Mouse (Mus musculus): ENCODE data around the gene Olfr1420. TPM values are rescaled to one million over a fixed set of nuclear protein-coding genes. Genes with fewer than 3 reads are reported as not detected.
"Not testable (repeated sequence)": the region's sequence is repeated elsewhere in the genome, so short reads cannot be mapped to it uniquely, and the experiment has no call there.

Gene Olfr1420
- polyA plus RNA-seq (2015; fragmentation: Nextera tagmentation; extraction: Ambion mirVana) = 0.05 TPM in 1 of 2 replicates, not detected in the other

GRCm38 (mm10) chr19:11886265-11886664, at the start of gene Olfr1420:
Gene Olfr1420 (plus strand): TSS chr19:11886565.
- ATAC-seq (ENCODE audit: low read depth) = no peak
- Histone ChIP-seq H3K9ac (ENCODE audit: low read length) (no peak within 1 kb of the TSS), H3K4me3 (ENCODE audit: low read length) (no peak within 1 kb of the TSS), H3K27ac (ENCODE audit: low read length) (no peak within 1 kb of the TSS), H3K9me3 (ENCODE audit: control insufficient read depth, low read length) (no peaks in the 10 kb centered on the region), H3K27me3 (ENCODE audit: control insufficient read depth, insufficient read depth, low read depth, low read length) (no peaks in the 10 kb centered on the region), H3K4me1 (replicated peaks; ENCODE audit: control insufficient read depth, insufficient read depth, low read length) (no peaks in the 10 kb centered on the region), H3K4me2 (ENCODE audit: low read depth, low read length) (no peak within 1 kb of the TSS), H3K36me3 (ENCODE audit: control insufficient read depth, insufficient read depth, low read length) (no peaks in the 10 kb centered on the region)
- 29% methylated on average over 1 of the region's 1 CpGs for WGBS

GRCm38 (mm10) chr19:11839119-11839518, 47.2 kb upstream of the Olfr1420 start, which contains the start of gene Olfr1417:
Gene Olfr1417 (minus strand): TSS chr19:11839219.
- Histone ChIP-seq H3K36me3 (ENCODE audit: control insufficient read depth, insufficient read depth, low read length) (no peaks in the 10 kb centered on the region), H3K9ac (ENCODE audit: low read length) (no peak within 1 kb of the TSS), H3K27me3 (ENCODE audit: control insufficient read depth, insufficient read depth, low read depth, low read length) (no peaks in the 10 kb centered on the region), H3K4me1 (replicated peaks; ENCODE audit: control insufficient read depth, insufficient read depth, low read length) (no peaks in the 10 kb centered on the region), H3K4me3 (ENCODE audit: low read length) (no peak within 1 kb of the TSS), H3K27ac (ENCODE audit: low read length) (no peak within 1 kb of the TSS), H3K9me3 (ENCODE audit: control insufficient read depth, low read length) (no peaks in the 10 kb centered on the region), H3K4me2 (ENCODE audit: low read depth, low read length) (no peak within 1 kb of the TSS)
- ATAC-seq (ENCODE audit: low read depth) = no peak
- WGBS = 79% methylated on average over 4 of the region's 4 CpGs

GRCm38 (mm10) chr19:11846333-11846732, 40.0 kb upstream of the Olfr1420 start:
- no peaks in the 10 kb centered on the region for H3K36me3 ChIP-seq (ENCODE audit: control insufficient read depth, insufficient read depth, low read length)
- no peak for ATAC-seq (ENCODE audit: low read depth)
- 81% methylated on average over 4 of the region's 4 CpGs for WGBS
- no peak overlapping the region for H3K27ac ChIP-seq (ENCODE audit: low read length)
- H3K4me3 ChIP-seq (ENCODE audit: low read length) = no peak overlapping the region
- H3K9me3 ChIP-seq (ENCODE audit: control insufficient read depth, low read length) = no peaks in the 10 kb centered on the region
- no peak overlapping the region for H3K9ac ChIP-seq (ENCODE audit: low read length)
- no peaks in the 10 kb centered on the region for H3K27me3 ChIP-seq (ENCODE audit: control insufficient read depth, insufficient read depth, low read depth, low read length)
- no peak overlapping the region for H3K4me2 ChIP-seq (ENCODE audit: low read depth, low read length)
- H3K4me1 ChIP-seq (replicated peaks; ENCODE audit: control insufficient read depth, insufficient read depth, low read length) = no peaks in the 10 kb centered on the region

GRCm38 (mm10) chr19:11852652-11853051, 33.7 kb upstream of the Olfr1420 start:
- Histone ChIP-seq H3K9ac (ENCODE audit: low read length) (no peak overlapping the region), H3K4me1 (replicated peaks; ENCODE audit: control insufficient read depth, insufficient read depth, low read length) (no peaks in the 10 kb centered on the region), H3K4me2 (ENCODE audit: low read depth, low read length) (no peak overlapping the region), H3K36me3 (ENCODE audit: control insufficient read depth, insufficient read depth, low read length) (no peaks in the 10 kb centered on the region), H3K27ac (ENCODE audit: low read length) (no peak overlapping the region), H3K9me3 (ENCODE audit: control insufficient read depth, low read length) (no peaks in the 10 kb centered on the region), H3K4me3 (ENCODE audit: low read length) (no peak overlapping the region), H3K27me3 (ENCODE audit: control insufficient read depth, insufficient read depth, low read depth, low read length) (no peaks in the 10 kb centered on the region)
- no peak for ATAC-seq (ENCODE audit: low read depth)
- 39% methylated on average over 4 of the region's 4 CpGs for WGBS

GRCm38 (mm10) chr19:11854821-11855220, 31.5 kb upstream of the Olfr1420 start:
- 84% methylated on average over 2 of the region's 2 CpGs for WGBS

GRCm38 (mm10) chr19:11856506-11856905, 29.9 kb upstream of the Olfr1420 start:
- no peak overlapping the region for H3K4me2 ChIP-seq (ENCODE audit: low read depth, low read length)
- no peaks in the 10 kb centered on the region for H3K27me3 ChIP-seq (ENCODE audit: control insufficient read depth, insufficient read depth, low read depth, low read length)
- no peak overlapping the region for H3K27ac ChIP-seq (ENCODE audit: low read length)
- ATAC-seq (ENCODE audit: low read depth) = no peak
- no peak overlapping the region for H3K4me3 ChIP-seq (ENCODE audit: low read length)
- no peaks in the 10 kb centered on the region for H3K4me1 ChIP-seq (replicated peaks; ENCODE audit: control insufficient read depth, insufficient read depth, low read length)
- H3K9ac ChIP-seq (ENCODE audit: low read length) = no peak overlapping the region
- H3K36me3 ChIP-seq (ENCODE audit: control insufficient read depth, insufficient read depth, low read length) = no peaks in the 10 kb centered on the region
- no peaks in the 10 kb centered on the region for H3K9me3 ChIP-seq (ENCODE audit: control insufficient read depth, low read length)
- 62% methylated on average over 6 of the region's 6 CpGs for WGBS

More at GRCm38 (mm10) chr19:11854821-11855220, 31.5 kb upstream of the Olfr1420 start:
- Histone ChIP-seq H3K4me1 (replicated peaks; ENCODE audit: control insufficient read depth, insufficient read depth, low read length) (no peaks in the 10 kb centered on the region), H3K4me2 (ENCODE audit: low read depth, low read length) (no peak overlapping the region), H3K9ac (ENCODE audit: low read length) (no peak overlapping the region), H3K9me3 (ENCODE audit: control insufficient read depth, low read length) (no peaks in the 10 kb centered on the region), H3K27me3 (ENCODE audit: control insufficient read depth, insufficient read depth, low read depth, low read length) (no peaks in the 10 kb centered on the region), H3K4me3 (ENCODE audit: low read length) (no peak overlapping the region), H3K36me3 (ENCODE audit: control insufficient read depth, insufficient read depth, low read length) (no peaks in the 10 kb centered on the region), H3K27ac (ENCODE audit: low read length) (no peak overlapping the region)
- ATAC-seq (ENCODE audit: low read depth) = no peak

- no peaks in the 10 kb centered on the region for H3K4me1 ChIP-seq (replicated peaks; ENCODE audit: control insufficient read depth, insufficient read depth, low read length)
- H3K36me3 ChIP-seq (ENCODE audit: control insufficient read depth, insufficient read depth, low read length) = no peaks in the 10 kb centered on the region
- H3K27me3 ChIP-seq (ENCODE audit: control insufficient read depth, insufficient read depth, low read depth, low read length) = no peaks in the 10 kb centered on the region
- no peaks in the 10 kb centered on the region for H3K9me3 ChIP-seq (ENCODE audit: control insufficient read depth, low read length)
- H3K27ac ChIP-seq (ENCODE audit: low read length) = no peak within 1 kb of the TSS
- H3K9ac ChIP-seq (ENCODE audit: low read length) = no peak within 1 kb of the TSS
- H3K4me2 ChIP-seq (ENCODE audit: low read depth, low read length) = no peak within 1 kb of the TSS
- no peak within 1 kb of the TSS for H3K4me3 ChIP-seq (ENCODE audit: low read length)
- 83% methylated on average over 1 of the region's 1 CpGs for WGBS
- ATAC-seq (ENCODE audit: low read depth) = no peak
Measured at GRCm38 (mm10) chr19:11860966-11861365, 25.4 kb upstream of the Olfr1420 start, which contains the start of gene Olfr1418. Gene Olfr1418 (minus strand): TSS chr19:11861066.

GRCm38 (mm10) chr19:11867837-11868236, 18.5 kb upstream of the Olfr1420 start:
- no peak overlapping the region for H3K4me2 ChIP-seq (ENCODE audit: low read depth, low read length)
- 0 out of 2 replicates have a peak, but pooled peaks cover 2% of the 10 kb centered on the region for H3K9me3 ChIP-seq (ENCODE audit: control insufficient read depth, low read length)
- H3K4me1 ChIP-seq (replicated peaks; ENCODE audit: control insufficient read depth, insufficient read depth, low read length) = no peaks in the 10 kb centered on the region
- no peaks in the 10 kb centered on the region for H3K27me3 ChIP-seq (ENCODE audit: control insufficient read depth, insufficient read depth, low read depth, low read length)
- no peak overlapping the region for H3K9ac ChIP-seq (ENCODE audit: low read length)
- 72% methylated on average over 2 of the region's 2 CpGs for WGBS
- H3K27ac ChIP-seq (ENCODE audit: low read length) = no peak overlapping the region
- no peaks in the 10 kb centered on the region for H3K36me3 ChIP-seq (ENCODE audit: control insufficient read depth, insufficient read depth, low read length)
- ATAC-seq (ENCODE audit: low read depth) = no peak
- no peak overlapping the region for H3K4me3 ChIP-seq (ENCODE audit: low read length)

- H3K4me1 ChIP-seq (replicated peaks; ENCODE audit: control insufficient read depth, insufficient read depth, low read length) = no peaks in the 10 kb centered on the region
- no peak within 1 kb of the TSS for H3K27ac ChIP-seq (ENCODE audit: low read length)
- H3K36me3 ChIP-seq (ENCODE audit: control insufficient read depth, insufficient read depth, low read length) = no peaks in the 10 kb centered on the region
- WGBS = 32% methylated on average over 1 of the region's 1 CpGs
- no peaks in the 10 kb centered on the region for H3K27me3 ChIP-seq (ENCODE audit: control insufficient read depth, insufficient read depth, low read depth, low read length)
- H3K9me3 ChIP-seq (ENCODE audit: control insufficient read depth, low read length) = no peaks in the 10 kb centered on the region
- no peak within 1 kb of the TSS for H3K4me2 ChIP-seq (ENCODE audit: low read depth, low read length)
- H3K9ac ChIP-seq (ENCODE audit: low read length) = no peak within 1 kb of the TSS
- H3K4me3 ChIP-seq (ENCODE audit: low read length) = no peak within 1 kb of the TSS
- ATAC-seq (ENCODE audit: low read depth) = no peak
Measured at GRCm38 (mm10) chr19:11875006-11875405, 11.4 kb upstream of the Olfr1420 start, which contains the start of gene Olfr1419. Gene Olfr1419 (minus strand): TSS chr19:11875106.

- WGBS = 60% methylated on average over 17 of the region's 22 CpGs
- not testable (repeated sequence) for ATAC-seq (ENCODE audit: low read depth); H3K9me3 ChIP-seq (ENCODE audit: control insufficient read depth, low read length); H3K4me2 ChIP-seq (ENCODE audit: low read depth, low read length); H3K9ac ChIP-seq (ENCODE audit: low read length); H3K27me3 ChIP-seq (ENCODE audit: control insufficient read depth, insufficient read depth, low read depth, low read length); H3K4me3 ChIP-seq (ENCODE audit: low read length); H3K36me3 ChIP-seq (ENCODE audit: control insufficient read depth, insufficient read depth, low read length); H3K27ac ChIP-seq (ENCODE audit: low read length); H3K4me1 ChIP-seq (replicated peaks; ENCODE audit: control insufficient read depth, insufficient read depth, low read length)
Measured at GRCm38 (mm10) chr19:11878404-11878803, 8.0 kb upstream of the Olfr1420 start.

Measured in lung, embryonic 16.5 days (tissue).